Mouse (Mus musculus) spleen, embryonic (tissue): ENCODE measurements around the gene Sucla2.
"Not testable (repeated sequence)": the region's sequence is repeated elsewhere in the genome, so short reads cannot be mapped to it uniquely, and the experiment has no call there.

Source experiments
- CTCF ChIA-PET: fragments of 350-600 bp; sonication (Branson Sonifier 250); formaldehyde crosslinking; loops from one replicate; lab custom pipeline; 2022; lab: Charles Lee

The Sucla2 gene

GRCm38 (mm10) chr14:73607732-73608131, 82.6 kb downstream of the Sucla2 start:
- CTCF ChIA-PET = no interaction called here

GRCm38 (mm10) chr14:73608668-73609481, 83.8 kb downstream of the Sucla2 start:
- CTCF ChIA-PET = no interaction called here

GRCm38 (mm10) chr14:73614961-73615360, 89.8 kb downstream of the Sucla2 start:
- CTCF ChIA-PET = not testable (repeated sequence)

DNA sequence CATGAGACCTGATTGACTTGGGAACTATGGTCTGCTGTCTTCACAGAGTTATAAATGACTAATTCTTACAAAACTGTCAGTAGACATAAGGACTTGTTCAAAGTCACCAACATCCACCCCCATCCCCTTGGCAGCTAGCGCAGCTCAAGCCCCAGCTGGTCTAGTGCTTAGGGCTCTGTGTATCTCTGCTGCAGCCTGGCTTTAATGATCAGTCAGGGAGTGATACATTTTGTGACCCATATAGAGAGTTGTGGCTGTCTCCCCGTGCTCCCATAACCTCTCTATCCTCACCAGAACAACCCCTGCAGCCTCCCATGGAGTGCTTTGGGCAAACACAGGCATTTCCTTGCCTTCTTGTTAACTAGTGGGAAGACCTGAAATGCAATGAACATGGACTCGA, 95.8 kb downstream of the Sucla2 start:
- CTCF ChIA-PET = interaction anchor here (0.6 kb wide), 1 partner anchor 11 kb away, joined by 8 read pairs; no protein-coding TSS in a partner anchor

GRCm38 (mm10) chr14:73622988-73623387, 97.9 kb downstream of the Sucla2 start:
- CTCF ChIA-PET = no interaction called here

- CTCF ChIA-PET = no interaction called here
Observed at GRCm38 (mm10) chr14:73625469-73625868, 100.3 kb downstream of the Sucla2 start.

GRCm38 (mm10) chr14:73631511-73631910, 106.4 kb downstream of the Sucla2 start:
- CTCF ChIA-PET = interaction anchor here (0.6 kb wide), 1 partner anchor 11 kb away, joined by 8 read pairs; no protein-coding TSS in a partner anchor

GRCm38 (mm10) chr14:73632648-73633263, 107.6 kb downstream of the Sucla2 start:
- CTCF ChIA-PET = no interaction called here

- CTCF ChIA-PET = no interaction called here
Observed at GRCm38 (mm10) chr14:73634356-73634755, 109.2 kb downstream of the Sucla2 start.

GRCm38 (mm10) chr14:73637460-73637859, 112.3 kb downstream of the Sucla2 start:
- CTCF ChIA-PET = no interaction called here
